Mouse (Mus musculus): ENCODE results near the gene Gm45837.

- no peak for TF ChIP-seq POLR2A (IDR thresholded peaks at IDR 0.05; ENCODE audit: low read depth, low read length)
- no peak for TF ChIP-seq CTCF (conservative IDR thresholded peaks at IDR 0.05; ENCODE audit: insufficient read depth, insufficient read length, low read depth, low read length)
These were observed 88.6 kb downstream of the Gm45837 start for GRCm38 (mm10) chr7:101499251-101499650.

All from kidney, adult 2 months (tissue).